Mouse (Mus musculus) left cerebral cortex, postnatal 36 days (tissue): ENCODE measurements around the gene Mfsd4a. TPM values are rescaled to one million over a fixed set of nuclear protein-coding genes. Genes with fewer than 3 reads are reported as not detected.

Experiments used
- DNase-seq, 2 experiments: peaks; one replicate each; pipeline ENCODE4 v3.0.0; 2021 to 2022; ENCODE audit warnings: low spot score in 2 of 2, mixed read lengths in 1 of 2
- intact Hi-C: fragments of 180-260 bp; cut with DNase I; formaldehyde crosslinking; loops from one replicate; pipeline ENCODE4 v1.15.1; 2025
- total RNA-seq, 2 experiments: library from RNA; stranded (reverse); gene quantifications; 2 replicates each; pipeline ENCODE4 v1.2.3; 2021

The Mfsd4a gene
- total RNA-seq, 2 experiments from 2014 or later = 77.5 to 101 TPM

- DNase-seq = no peak
- intact Hi-C loops = no loop called here
These were observed 39.9 kb downstream of the Mfsd4a start for GRCm38 (mm10) chr1:132027978-132028377.

GRCm38 (mm10) chr1:132026925-132027646, 40.8 kb downstream of the Mfsd4a start:
- no peak for DNase-seq
- intact Hi-C loops = no loop called here

GRCm38 (mm10) chr1:132022107-132022506, 45.8 kb downstream of the Mfsd4a start:
- intact Hi-C loops = no loop called here
- DNase-seq = no peak

- intact Hi-C loops = no loop called here
- no peak for DNase-seq
These were observed 48.0 kb downstream of the Mfsd4a start for GRCm38 (mm10) chr1:132019876-132020275.

GRCm38 (mm10) chr1:132016691-132017090, 51.2 kb downstream of the Mfsd4a start:
- no peak for DNase-seq
- intact Hi-C loops = no loop called here

- intact Hi-C loops = no loop called here
- DNase-seq = no peak
These were observed 53.1 kb downstream of the Mfsd4a start for GRCm38 (mm10) chr1:132014800-132015199.

GRCm38 (mm10) chr1:132012861-132013260, 55.0 kb downstream of the Mfsd4a start:
- intact Hi-C loops = no loop called here
- no peak for DNase-seq

GRCm38 (mm10) chr1:132011785-132012184, 56.1 kb downstream of the Mfsd4a start:
- intact Hi-C loops = no loop called here
- no peak for DNase-seq

GRCm38 (mm10) chr1:132010632-132011501, 57.0 kb downstream of the Mfsd4a start:
- intact Hi-C loops = no loop called here
- DNase-seq = no peak

- DNase-seq = no peak
- intact Hi-C loops = loop anchor here (5.0 kb wide), 1 partner anchor 33 kb away; no protein-coding TSS in a partner anchor
These were observed 58.8 kb downstream of the Mfsd4a start for GRCm38 (mm10) chr1:132008881-132009644.

- peak; percentile 83 to 87 for DNase-seq
- intact Hi-C loops = loop anchor here (5.0 kb wide), 1 partner anchor 34 kb away; no protein-coding TSS in a partner anchor
These were observed 59.7 kb downstream of the Mfsd4a start for GRCm38 (mm10) chr1:132007828-132008827.

GRCm38 (mm10) chr1:132007282-132007815, 60.5 kb downstream of the Mfsd4a start, which contains the start of gene Elk4:
Gene Elk4, plus strand, starts transcription at chr1:132007607.
- intact Hi-C loops = loop anchor here (5.0 kb wide), 1 partner anchor 35 kb away; no protein-coding TSS in a partner anchor
- DNase-seq = peak; percentile 87

GRCm38 (mm10) chr1:132006721-132007120, 61.1 kb downstream of the Mfsd4a start:
- DNase-seq = no peak
- intact Hi-C loops = loop anchor here (5.0 kb wide), 1 partner anchor 36 kb away; no protein-coding TSS in a partner anchor

- intact Hi-C loops = loop anchor here (5.0 kb wide), 1 partner anchor 36 kb away; no protein-coding TSS in a partner anchor
- DNase-seq = no peak
These were observed 61.8 kb downstream of the Mfsd4a start for GRCm38 (mm10) chr1:132006046-132006445.

- no peak for DNase-seq
- intact Hi-C loops = loop anchor here (5.0 kb wide), 1 partner anchor 37 kb away; no protein-coding TSS in a partner anchor
These were observed 62.4 kb downstream of the Mfsd4a start for GRCm38 (mm10) chr1:132005466-132005865.

- DNase-seq = no peak
- intact Hi-C loops = loop anchor here (5.0 kb wide), 1 partner anchor 38 kb away; no protein-coding TSS in a partner anchor
These were observed 63.2 kb downstream of the Mfsd4a start for GRCm38 (mm10) chr1:132004574-132005180.

GRCm38 (mm10) chr1:132003817-132004216, 64.0 kb downstream of the Mfsd4a start:
- DNase-seq = no peak
- intact Hi-C loops = no loop called here

GRCm38 (mm10) chr1:132003111-132003510, 64.8 kb downstream of the Mfsd4a start:
- no peak for DNase-seq
- intact Hi-C loops = no loop called here
